Mouse (Mus musculus): ENCODE measurements at regions not wholly inside any gene's neighbourhood (a gene's known extent, or its start where the extent isn't known, plus 50 kb on each side); places are given as distances from the start of the nearest gene placed in this dataset.
A peak's percentile ranks its signal among the peaks of the same experiment; 100 is the strongest.

DNA sequence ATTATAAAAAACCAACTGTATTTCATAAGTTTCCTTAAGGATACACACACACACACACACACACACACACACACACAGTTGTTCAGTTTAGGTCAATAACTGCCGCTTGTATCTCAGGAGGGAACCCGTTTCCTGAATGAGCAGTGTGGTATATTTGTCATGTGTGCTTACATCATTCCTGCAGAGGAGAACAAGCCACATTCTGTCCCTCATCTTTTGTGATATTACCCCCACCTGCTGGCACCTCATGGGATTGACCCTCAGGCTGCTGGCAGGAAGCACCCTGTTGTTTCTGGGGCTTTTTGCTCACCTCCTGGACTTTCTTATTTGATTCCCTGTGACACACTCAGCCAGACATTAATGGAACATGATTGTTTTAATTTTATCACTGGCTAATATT is 66.4 kb upstream of the Htr1a start:
- DNase-seq (ENCODE audit: low read depth, low spot score) = peak; percentile 28

DNA sequence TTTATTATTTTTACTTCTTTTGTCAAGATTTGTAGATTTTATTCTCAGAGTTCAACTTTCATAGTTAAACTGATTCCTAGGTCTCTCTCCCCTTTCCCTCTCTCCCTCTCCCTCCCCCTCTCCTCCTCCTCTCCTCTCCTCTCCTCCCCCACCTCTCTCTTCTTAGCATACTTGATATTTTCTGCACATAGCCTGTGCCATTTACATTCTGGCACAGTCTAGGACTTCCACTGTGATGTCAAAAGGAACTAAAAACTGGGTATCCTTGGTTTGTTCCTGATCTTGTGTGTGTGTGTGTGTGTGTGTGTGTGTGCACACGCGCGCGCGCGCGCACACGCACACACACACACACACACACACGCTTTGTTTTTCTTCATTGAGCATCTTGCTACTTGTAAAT is 64.9 kb upstream of the Htr1a start:
- DNase-seq (ENCODE audit: low read depth, low spot score) = no peak

DNA sequence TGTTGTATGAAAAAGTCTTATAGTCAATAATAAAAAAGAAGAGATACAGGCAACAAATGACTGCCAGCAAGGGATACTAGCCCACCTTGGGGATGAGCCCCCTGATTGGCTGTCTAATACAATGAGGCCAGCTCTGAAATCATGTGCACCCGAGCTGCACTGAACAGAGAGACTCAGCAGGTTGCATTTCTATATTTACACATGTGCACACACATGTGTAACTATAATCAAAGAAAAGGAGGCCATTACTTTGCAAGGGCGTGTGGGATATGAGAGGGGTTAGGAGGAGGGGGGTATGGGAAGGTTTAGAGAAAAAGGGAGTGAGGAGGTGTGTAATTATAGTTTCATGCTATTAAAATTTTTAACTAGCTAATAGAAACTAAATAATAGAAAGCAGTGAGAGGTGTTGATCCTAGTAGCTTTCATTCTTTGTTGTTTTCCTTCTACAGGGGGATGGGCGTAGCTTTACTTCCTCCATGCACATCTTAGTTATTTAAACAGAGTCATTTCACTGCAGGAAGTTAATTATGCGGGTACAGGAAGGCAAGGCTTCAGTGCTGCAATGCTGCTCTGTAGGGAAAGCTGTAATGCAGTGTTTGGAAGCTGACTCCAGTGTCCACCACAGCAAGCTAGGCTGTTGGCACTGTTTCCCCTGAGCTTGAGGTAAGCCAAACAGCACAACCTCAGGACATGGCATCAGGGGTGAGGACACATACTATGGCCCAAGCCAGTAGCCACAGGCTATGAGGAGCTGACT is 56.2 kb upstream of the Htr1a start:
- no peak for DNase-seq (ENCODE audit: low read depth, low spot score)
